Mouse (Mus musculus): Measurements from ENCODE around the gene Xylt2.
A peak's percentile ranks its signal among the peaks of the same experiment; 100 is the strongest.
"Not testable (repeated sequence)": the region's sequence is repeated elsewhere in the genome, so short reads cannot be mapped to it uniquely, and the experiment has no call there.

Gene Xylt2

DNA sequence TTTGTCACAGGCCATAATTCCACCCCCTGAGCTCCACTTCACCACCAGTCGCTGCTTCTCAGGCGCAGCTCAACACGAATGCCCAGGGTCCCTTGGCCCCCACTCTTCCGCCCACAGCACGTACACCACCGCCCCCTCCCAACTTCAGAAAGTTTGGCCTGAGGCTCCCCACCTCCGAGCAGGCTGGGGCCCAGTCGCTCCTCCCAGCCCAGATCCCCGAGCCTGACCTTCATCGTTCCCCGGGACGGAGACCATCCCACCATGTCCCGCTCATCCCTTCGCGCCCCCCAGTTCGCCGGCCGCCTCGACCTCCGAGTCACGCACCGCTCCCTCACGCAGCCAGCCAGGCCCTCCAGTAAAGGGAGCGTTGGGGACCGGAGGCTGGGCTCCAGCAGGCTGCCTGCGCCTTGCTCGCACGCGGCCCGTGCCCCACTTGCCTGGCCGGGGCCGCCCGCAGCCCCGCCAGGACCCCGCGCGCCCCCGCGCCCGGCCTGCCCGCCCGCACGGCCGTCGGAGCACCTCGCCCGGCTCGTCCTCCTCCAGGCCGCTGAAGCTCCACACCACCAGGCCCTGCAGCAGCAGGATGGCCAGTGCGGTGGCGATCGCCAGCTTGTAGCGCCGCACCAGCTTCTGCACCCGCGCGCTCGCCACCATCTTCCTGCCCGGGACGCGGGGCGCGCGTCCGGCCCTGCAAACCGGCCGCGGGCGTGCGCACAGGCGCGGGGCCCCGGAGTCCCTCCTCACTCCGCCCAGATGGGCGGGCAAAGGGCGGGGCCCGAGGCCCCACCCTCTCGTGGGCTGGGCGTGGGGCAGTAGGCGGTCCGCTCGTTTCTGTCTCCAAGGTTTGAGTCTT lies at the start of gene Xylt2:
Gene Xylt2 (minus strand): TSS at position 762 of the 853 bp plus-strand sequence.
- DNase-seq, result peak; percentile 96

DNA sequence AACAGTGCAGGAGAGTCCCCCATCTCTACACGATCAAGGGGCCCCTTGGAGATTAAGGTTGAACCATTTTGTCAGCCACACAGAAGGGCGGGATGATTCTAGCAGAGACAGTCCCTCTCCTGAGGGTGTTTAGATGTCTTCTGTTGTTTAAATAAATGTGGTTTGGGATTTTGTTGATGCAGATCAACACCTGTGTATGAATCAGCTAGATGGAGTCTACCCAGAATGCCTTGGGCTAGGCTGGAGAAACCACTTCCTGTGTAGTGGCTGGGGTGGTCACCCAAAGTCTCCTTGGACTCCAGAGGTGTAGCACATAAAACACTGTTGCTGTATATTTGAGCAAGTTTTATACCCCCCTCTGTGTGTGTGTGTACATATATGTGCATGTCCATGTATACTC lies 41.9 kb upstream of the Xylt2 start:
- peak; percentile 55 for DNase-seq

DNA sequence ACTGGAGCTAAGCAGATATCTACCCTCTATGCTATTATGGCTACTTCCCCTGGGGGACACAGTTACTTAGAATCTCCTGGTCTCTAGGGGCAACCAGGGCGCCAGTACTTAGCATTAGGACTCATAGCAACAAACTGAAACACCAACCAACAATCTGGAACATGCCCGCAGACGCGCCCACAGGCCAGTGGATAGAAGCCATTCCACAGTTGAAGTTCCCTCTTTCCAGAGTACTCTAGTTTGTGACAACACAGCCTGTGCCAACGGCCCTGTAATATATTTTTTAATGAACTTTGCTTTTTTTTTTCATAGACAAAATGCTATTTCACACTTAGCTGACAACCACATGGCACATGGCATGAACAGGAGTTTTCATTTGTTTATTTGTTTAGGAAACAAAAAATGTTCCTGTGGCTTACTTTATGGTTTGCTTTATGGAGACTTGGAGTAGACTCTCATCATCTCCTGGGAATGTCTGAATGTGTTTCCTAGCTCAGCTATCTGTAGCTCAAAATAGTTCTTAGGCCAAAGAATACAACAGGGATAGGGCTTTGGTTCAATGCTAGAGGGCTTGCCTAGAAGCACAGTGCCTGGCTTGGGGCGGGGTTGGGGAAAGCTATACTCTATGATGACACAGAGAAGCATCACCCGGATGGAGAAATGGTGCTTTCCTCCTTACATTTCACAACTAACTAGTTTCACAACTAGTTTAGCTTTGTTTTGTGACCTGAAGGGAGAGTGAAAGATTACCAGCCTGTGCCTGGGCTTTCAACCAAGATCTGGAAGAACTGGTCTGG lies 41.0 kb upstream of the Xylt2 start:
- no peak for DNase-seq

DNA sequence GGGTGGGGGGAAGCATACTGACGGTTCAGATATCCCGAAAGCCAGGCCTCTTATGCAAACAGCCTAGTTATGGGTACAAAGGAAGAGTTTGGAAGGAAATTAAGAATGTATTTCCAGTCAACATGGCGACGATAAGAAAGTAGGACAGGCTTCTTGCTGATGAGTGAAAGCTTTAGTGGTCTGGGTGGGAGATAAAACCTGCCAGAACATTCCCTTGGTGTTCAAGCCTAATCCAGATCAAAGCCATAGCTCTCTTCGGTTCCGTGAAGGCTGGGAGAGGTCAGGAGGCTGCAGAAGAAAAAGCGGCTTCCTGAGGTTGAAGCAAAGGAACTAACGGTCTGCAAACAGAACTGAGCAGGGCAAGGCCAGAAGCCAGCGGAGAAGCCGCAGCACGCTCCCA lies 39.9 kb upstream of the Xylt2 start:
- DNase-seq, result no peak

DNA sequence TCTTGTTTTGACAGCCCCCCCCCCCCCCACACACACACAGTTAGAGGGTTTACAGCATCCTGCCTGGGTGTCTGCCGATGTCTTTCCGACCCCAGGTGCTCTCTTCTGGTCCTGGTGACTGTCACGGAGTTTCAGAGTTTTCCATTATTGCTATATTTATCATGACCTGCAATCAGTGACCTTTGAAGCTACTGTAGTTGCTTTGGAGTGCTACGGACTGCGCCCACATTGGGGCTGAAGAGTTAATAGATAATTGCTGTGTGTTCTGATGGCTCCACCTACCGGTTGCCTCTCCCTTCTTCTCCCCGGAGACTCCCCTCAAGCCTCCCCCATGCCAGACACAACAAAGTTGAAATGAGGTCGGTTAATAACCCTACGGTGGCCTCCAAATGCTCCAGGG lies 39.4 kb upstream of the Xylt2 start:
- DNase-seq, result peak; percentile 65

DNA sequence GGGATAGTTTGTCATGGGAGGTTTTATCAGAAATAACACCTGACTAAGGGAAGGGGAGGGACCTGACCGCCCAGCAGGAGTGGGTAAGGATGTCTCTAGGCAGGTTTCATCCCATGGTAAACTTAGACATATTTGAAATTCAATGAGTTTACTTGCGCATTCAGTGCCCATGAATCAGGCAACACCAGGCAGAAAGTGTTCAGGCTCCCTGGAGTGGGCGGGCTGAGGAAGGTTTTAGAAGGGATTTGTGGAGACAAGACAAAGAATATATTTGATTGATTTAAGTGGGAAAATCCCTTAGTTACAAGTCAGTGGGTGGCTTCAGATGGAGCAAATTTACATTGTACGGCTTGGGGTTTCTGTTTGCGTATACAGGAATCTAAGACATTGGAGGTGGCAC lies 38.3 kb upstream of the Xylt2 start:
- no peak for DNase-seq

DNA sequence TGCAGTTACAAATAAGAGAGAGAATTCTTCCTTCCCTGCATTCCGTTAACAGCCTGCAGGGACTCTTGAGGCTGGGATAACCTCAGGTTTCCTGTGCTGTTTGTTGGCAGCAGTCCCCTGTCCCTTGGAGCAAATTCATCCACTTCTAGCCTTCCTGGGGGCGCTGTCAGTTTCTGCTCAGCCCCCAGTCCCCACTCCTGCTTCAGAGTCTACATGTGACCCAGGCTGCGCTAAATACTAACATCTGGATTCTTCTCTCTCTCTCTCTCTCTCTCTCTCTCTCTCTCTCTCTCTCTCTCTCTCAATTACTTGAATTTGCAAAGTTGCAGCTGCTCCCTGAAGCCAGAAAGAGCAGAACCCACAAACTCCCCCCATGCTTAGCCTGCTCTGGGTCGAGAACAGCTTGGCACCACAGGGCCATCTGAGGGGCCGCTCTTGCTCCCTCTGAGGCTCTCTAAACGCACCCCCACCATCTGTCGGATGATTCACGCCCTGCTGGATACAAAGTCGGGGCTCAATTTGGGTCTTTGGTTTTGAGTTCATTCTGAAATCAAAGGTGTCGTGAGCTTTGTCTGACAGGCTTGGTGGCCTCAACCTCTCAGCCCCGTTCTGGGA lies 36.0 kb upstream of the Xylt2 start:
- no peak for DNase-seq

DNA sequence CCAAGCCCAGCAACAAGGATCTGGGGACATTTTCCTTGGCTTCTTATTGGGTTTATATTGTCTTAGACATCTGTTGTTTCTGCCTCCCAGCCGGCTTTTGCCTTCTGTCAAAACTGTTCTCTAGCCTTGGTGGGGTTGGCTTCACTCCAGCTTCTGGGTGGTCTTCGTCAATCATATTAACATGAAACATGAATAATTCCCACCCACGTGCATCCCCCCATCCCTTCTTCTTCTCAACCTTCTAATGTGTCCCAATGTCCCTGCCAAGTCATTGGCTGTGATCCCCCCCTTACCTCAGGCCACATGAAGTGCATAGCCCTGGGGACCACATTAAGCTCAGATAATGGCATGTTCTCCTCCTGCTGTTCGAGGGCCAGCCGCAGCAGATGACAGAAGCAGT lies 27.2 kb upstream of the Xylt2 start, which contains the start of gene Gm11541:
Gene Gm11541 (minus strand): TSS at position 28 of the 400 bp plus-strand sequence.
- no peak for DNase-seq

DNA sequence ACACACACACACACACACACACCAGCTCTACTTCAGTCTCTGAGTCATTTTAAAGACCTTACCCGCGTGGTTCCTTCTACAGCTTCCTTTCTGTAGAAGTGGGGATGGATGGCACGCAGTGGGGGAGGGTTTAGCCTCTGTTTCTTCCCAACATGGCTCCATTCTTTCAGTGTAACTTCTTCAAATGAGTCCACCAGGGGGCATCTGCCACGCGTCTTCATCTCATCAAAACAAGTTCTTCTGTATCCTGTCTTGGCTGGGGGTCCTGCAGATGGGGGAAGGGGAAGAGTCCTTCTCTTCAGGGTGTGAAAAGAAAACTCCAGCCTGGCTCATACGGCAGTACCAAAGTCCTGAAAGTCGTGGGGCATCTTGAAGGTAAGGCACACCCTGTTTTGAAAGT lies 26.7 kb upstream of the Xylt2 start:
- peak; percentile 33 for DNase-seq

DNA sequence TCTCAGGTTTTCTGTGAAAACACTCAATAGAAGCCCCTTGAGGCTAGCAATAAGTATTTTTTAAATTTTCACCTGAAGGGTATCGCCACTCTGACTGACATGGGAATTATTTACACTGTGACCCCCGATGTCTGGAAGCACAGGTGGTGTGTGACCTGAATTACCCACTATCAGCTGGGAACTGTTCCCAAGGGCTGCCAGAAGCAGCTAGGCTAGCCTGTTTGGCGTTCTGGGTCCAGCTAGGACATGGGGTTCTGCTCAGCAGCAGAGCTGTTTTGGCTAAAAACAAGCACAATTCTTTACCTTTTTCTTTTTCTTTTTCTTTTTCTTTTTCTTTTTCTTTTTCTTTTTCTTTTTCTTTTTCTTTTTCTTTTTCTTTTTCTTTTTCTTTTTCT lies 24.9 kb upstream of the Xylt2 start:
- DNase-seq, result no peak

DNA sequence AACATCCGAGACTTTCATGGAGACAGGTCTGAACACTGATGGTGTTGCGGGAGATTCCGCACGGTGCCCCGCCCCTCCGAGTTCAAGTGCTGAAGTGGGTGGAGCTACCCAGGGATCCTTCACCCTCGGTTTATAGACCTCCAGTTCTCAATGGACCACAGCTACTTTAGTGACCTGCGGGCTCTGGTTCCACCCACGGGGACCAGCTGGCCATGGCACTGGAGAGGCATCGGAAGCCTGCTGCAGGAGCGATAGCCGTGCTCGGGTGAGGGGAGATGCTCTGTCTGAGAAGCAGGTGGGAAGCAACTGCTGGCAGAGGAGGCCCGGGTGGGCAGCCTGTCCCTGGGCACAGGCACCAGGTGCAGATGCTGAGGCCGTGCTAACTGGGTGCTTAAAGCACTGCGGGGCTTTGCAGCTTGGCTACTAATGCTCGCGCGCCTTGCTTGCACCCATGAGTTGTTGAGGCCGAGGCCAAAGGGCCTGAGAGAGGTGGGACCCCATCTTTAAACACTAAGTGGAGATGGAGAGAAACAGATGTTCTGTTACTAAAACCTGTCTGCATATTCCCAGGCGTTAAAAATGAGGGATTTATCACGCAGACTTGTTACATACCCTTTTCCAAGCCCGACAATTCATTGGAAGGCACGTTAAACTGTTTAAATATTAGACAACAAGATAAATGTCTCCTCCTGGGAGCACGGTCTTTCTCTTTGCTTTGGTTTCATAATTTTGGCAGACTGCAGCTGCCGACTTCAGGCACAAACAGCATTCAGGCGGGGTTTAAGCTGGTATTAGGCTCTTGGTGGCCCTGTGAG lies 24.3 kb upstream of the Xylt2 start:
- DNase-seq, result no peak

DNA sequence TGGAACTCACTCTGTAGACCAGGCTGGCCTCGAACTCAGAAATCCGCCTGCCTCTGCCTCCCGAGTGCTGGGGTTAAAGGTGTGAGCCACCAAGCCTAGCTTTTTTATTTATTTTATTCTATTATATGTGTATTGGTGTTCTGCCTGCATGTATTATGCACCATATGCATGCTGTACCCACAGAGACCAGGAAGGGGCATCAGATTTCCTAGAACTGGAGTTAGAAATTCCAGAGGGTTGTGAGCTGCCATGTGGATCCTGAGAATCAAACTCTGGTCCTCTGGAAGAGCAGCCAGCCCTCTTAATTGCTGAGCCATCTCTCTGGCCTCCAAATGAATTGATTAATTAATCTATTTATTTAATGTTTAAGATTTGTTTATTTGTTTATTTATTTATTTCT lies 22.1 kb upstream of the Xylt2 start:
- no peak for DNase-seq

DNA sequence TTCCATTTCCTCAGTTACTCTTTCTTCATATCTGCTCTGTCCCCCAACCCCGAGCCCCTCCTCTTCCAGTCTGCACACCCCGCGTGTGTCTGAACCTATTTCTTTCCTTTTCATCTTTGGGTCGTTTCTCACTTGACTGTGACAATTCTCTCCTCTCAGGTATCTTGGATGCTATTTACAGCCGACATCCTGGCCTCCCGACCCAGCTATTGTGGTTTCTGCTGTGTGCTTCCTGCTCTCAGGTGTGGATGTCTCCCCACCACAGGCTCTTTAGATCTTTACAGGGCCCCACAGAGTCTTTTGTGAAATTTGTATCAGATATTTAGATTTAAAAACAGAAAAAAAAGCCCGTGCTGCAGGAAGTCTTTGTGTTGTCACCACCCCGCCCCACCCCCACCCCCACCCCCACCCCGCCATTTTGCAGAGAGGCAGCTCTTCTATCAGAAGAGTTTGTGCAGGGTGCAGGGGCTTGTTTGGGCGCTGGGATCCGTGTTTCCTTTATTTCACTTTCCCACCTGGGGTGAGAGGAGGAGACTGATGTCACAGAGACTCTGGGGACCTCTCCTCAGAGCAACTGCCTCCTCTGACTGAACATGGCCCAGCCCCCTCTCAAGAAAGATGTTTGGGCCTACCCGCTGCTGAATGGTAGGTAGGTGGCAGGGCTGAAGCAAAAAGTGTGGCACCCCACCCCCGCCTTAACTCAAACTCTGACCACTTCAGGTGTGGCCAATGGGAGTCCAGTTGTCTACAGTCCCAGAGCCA lies 20.6 kb upstream of the Xylt2 start:
- peak; percentile 73 for DNase-seq

DNA sequence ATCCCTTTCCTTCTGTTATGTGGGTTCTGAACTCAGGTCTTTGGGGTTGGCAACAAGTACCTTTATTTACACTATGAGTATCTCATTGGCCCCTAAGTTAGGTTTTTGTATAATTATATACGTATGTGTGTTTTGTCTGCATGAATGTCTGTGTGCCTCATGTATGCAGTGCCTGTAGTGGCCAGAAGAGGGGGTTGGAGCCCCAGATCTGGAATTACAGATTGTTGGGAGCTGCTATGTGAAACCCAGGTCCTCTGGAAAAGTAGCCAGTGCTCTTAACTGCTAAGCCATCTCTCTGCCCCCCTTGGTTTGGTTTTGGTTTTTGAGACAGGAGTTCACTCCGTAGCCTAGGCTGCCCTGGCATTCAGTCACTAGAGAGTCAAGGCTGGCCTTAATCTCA lies 19.8 kb upstream of the Xylt2 start:
- DNase-seq, result peak; percentile 49

DNA sequence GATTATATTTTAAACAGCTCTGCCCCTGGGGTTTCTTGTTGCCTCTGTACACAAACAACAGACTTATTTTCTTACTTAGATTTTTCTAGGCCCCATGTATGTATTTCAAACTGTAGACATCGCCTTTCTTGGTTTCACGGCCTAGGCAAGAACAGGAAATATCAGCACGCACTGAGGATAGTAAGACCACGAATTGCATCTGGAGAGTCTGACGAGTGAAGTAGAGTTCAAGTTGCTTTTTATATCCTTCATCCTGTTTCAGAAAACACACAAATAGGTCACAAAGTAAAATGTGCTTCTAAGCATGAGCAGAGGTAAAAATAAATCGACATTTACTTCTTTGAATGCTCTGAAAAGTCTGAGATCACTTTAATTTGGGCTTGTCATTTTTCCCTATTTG lies 18.2 kb upstream of the Xylt2 start:
- DNase-seq, result peak; percentile 21

DNA sequence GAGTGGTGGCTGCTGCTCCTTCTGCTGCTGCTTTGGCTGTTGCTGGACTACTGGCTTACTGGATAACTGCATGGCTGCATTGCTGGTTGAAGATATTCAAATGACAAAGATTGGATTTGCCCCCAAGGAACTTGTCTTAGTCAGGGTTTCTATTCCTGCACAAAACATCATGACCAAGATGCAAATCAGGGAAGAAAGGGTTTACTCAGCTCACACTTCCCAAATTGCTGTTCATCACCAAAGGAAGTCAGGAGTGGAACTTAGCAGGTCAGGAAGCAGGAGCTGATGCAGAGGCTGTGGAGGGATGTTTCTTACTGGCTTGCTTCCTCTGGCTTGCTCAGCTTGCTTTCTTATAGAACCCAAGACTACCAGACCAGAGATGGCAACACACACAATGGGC lies 15.2 kb upstream of the Xylt2 start:
- not testable (repeated sequence) for DNase-seq

DNA sequence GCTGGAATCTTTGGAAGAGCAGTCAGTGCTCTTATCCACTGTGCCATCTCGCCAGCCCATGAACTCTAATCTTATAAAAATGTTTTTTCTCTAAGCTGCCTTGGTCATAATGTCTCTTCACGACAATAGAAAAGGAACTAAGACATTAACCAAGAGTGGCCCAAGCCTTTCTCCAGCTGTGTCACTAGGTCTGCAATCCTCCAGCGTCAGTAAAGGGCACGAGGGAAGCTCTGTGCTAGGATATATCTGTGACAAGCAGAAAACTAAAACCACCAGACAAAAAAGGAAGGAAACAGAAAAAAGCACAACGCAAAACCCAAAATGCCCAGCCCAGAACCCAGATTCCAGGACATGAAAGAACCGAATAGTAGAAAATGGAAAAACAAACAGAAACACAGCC lies 9.9 kb upstream of the Xylt2 start:
- no peak for DNase-seq

DNA sequence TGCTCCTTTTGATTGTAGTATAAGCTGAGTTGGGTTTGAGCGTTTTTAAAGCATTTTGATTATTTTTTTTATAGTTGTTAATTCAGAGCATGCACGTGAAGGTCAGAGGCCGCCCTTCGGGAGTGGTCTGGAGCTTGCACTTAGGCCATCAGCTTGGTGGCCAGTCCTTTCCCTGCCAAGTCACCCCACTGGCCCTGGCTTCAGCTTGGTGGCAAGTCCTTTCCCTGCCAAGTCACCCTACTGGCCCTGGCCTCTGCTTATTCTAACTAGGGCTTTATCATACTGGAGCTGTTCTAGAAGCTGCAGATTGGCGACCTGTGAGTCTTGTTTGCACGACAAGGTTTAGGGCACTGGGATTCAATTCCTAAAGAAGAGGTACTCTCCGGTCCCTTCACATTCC lies 5.1 kb upstream of the Xylt2 start:
- no peak for DNase-seq

DNA sequence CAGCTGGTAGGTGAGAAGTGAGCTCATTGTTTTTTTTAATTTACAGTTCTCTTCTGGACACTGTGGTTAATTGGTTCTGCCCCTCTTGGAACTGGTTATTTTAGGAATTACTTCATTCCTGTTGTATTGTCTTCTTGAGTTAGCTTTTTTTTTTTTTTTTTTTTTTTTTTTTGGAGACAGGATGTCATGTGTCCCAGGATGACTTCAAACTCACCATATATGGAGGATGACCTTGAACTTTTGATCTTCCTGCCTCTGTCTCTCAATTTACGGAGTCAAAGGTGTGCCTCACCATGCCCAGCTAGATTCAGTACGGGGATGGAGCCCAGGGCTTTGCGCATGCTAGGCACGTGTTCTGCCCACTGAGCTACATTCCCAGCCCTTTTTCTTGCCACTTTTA lies 4.3 kb upstream of the Xylt2 start:
- DNase-seq, result no peak

DNA sequence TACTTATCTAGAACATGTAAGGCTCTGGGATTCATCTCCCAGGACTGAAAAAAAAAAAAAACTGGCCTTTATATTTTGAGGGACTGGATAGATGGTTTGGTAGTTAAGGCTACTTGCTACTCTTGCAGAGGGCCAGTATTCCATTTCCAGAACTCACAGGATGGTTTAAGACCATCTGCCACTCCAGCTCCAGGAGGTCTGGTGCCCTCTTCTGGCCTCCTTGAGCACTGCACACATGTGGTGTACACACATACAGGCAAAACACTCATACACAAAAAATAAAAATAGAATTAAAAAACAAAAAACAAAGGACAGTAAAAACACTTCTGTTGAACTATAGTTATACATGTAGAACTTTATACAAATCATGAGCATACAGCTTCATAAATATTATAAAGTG lies 3.3 kb upstream of the Xylt2 start:
- DNase-seq, result no peak

DNA sequence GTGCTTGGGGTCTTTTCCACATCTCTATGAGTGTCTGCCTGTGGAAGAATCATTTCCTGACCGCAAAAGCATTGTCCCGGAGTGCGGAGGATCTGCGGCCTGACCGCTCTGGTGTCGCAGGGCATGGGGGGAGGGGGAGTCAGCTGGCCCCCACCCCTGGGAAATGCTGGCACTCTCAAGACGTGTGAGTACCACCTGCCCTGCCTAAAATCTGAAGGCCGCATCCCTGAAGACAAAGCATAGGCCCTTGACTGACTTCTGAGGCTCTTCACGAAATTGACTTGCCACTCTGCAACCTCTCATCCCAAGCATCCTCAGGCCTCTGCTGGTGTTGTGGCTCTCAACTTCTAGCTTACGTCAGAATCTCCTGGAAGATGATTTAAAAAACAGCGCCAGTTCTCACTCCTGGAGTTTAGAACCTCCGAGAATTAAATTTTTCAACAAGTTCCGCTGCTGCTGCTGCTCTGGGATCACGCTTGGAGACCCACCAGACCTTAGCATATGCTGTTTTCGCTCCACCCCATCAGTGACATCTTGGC lies 361 bp upstream of the Xylt2 start:
- DNase-seq, result no peak

DNA sequence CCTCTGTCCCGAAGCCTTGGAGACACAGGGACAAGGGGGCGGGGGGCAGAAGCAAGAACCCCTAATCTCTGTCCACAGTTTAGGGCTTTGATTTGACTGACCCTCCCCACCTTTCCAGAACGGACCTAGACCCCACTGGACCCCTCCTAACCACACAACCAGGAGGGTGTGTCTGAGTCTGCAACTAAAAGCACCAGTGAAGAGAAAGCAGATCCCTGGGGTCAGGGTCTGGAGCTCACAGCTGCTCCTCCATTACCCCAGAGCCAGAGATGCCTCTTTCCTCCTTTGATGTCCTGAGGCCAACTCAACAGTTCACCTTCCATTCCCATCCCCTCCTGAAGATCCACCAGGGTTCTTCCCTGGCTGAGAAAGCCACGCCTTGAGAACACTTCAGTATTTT lies 1.0 kb downstream of the Xylt2 start:
- no peak for DNase-seq

Measured in thymus, postnatal 25 days (tissue).